Mouse (Mus musculus) intestine, embryonic 15.5 days (tissue): Measurements from ENCODE around the gene Plb1. TPM values are rescaled to one million over a fixed set of nuclear protein-coding genes. Genes with fewer than 3 reads are reported as not detected.
A peak's percentile ranks its signal among the peaks of the same experiment; 100 is the strongest.

Source experiments
- ATAC-seq: fragments of 200-750 bp; cut with Nextera tagmentation; 2 replicates; pipeline ENCODE4 v1.8.0; 2017; ENCODE audit warnings: moderate TSS enrichment, moderate library complexity
- H3K27ac ChIP-seq: fragments of 300-500 bp; sonication (generic); 2 replicates; pipeline ENCODE4 v1.5.1; 2015; ENCODE audit warnings: mild to moderate bottlenecking, inconsistent platforms
- H3K27me3 ChIP-seq: fragments of 300-500 bp; sonication (generic); replicated peaks from 2 replicates; pipeline ENCODE4 v1.6.1; 2015; ENCODE audit warnings: inconsistent platforms
- H3K36me3 ChIP-seq: fragments of 300-500 bp; sonication (generic); 2 replicates; pipeline ENCODE4 v1.6.1; 2015; ENCODE audit warnings: inconsistent platforms
- H3K4me1 ChIP-seq: fragments of 300-500 bp; sonication (generic); replicated peaks from 2 replicates; pipeline ENCODE4 v1.6.1; 2015; ENCODE audit warnings: inconsistent platforms
- H3K4me2 ChIP-seq: fragments of 300-500 bp; sonication (generic); replicated peaks from 2 replicates; pipeline ENCODE4 v1.6.1; 2015; ENCODE audit warnings: mild to moderate bottlenecking, inconsistent platforms
- H3K4me3 ChIP-seq: fragments of 300-500 bp; sonication (generic); replicated peaks from 2 replicates; pipeline ENCODE4 v1.5.1; 2015; ENCODE audit warnings: inconsistent platforms
- H3K9ac ChIP-seq: fragments of 300-500 bp; sonication (generic); 2 replicates; pipeline ENCODE4 v1.6.1; 2015; ENCODE audit warnings: inconsistent platforms
- H3K9me3 ChIP-seq: fragments of 300-500 bp; sonication (generic); 2 replicates; pipeline ENCODE4 v1.6.1; 2016; ENCODE audit warnings: inconsistent platforms
- WGBS: fragments of 180-500 bp; shearing (Covaris S2); methylation state at CpG from one replicate; pipeline ENCODE4 v1.1.7; 2015; 5-methylcytosine and 5-hydroxymethylcytosine counted together
- polyA plus RNA-seq: library from polyadenylated mRNA; unstranded; fragments of >200 nt; fragmentation: Nextera tagmentation; extraction: Ambion mirVana; gene quantifications from 2 replicates; pipeline ENCODE4 v1.2.1, GENCODE M21; 2015

The Plb1 gene
- 0.98 and 1.3 TPM in 2 replicates for polyA plus RNA-seq

DNA sequence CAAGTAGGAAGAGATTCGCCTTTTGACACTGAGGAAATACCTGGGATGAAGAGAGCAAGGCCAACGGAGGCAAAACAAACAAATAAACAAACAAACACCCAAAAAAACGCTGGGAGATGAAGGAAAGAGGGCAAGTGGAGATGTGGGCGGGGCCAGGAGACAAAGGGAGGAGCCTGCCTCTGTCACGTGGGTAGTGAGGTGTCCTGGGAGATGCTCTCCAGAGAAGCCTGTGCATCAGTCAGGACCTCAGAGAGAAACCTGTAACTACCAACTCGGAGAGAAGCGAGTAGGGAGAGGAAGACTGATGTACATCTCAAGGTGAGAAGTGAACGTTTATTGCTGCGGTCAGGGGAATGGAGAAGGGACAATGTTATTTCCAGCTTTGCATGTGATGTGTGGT, at the start of gene Plb1:
Plb1 (plus strand) TSS at position 235 of the 400 bp plus-strand sequence.
- no peak for ATAC-seq
- Histone ChIP-seq H3K36me3 (no peaks in the 10 kb centered on the region), H3K9me3 (no peaks in the 10 kb centered on the region), H3K4me1 (no peaks in the 10 kb centered on the region), H3K4me2 (no peak within 1 kb of the TSS), H3K9ac (no peak within 1 kb of the TSS), H3K27me3 (no peaks in the 10 kb centered on the region), H3K27ac (no peak within 1 kb of the TSS), H3K4me3 (no peak within 1 kb of the TSS)
- WGBS, result 78% methylated on average over 9 of the region's 9 CpGs

DNA sequence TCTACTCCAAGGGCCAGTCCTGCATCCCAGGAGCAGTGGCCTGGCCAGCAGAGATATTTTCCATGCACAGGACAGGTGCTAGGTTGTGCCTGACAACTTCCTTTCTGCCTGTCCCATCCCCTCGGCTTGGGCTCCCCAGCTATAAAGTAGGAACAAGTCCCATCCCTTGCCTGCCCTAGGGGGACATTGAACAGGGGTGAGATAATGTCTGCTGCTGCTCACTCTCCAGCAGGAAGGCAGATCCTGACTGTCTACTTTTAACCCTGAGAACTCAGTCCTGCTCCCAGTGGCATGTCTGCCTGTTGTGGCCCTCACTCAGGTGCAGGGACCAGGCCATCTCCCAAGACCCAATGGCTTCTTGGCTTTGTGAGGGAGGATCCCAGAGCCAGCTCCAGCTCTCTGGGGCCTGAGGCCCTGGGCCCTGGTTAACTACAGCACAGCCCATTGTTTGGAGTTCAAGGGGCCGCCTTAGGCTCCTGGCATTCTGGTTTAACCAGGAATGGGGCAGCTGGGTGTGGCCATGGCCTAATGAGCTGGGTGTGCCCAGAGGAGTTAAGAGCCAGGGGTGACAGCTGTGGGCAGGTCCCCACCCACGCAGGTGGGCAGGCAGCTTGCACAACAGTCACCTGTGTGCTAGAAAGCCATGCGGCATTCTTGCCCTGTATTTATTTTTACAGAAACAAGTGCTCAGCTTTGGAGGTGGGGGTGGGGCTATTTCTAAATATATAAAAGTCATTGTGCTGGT, 49.5 kb upstream of the Plb1 start:
- H3K27ac ChIP-seq, result peak overlapping the region; percentile 48; the same call in 1 of the 2 replicates
- peak; percentile 95 for ATAC-seq

DNA sequence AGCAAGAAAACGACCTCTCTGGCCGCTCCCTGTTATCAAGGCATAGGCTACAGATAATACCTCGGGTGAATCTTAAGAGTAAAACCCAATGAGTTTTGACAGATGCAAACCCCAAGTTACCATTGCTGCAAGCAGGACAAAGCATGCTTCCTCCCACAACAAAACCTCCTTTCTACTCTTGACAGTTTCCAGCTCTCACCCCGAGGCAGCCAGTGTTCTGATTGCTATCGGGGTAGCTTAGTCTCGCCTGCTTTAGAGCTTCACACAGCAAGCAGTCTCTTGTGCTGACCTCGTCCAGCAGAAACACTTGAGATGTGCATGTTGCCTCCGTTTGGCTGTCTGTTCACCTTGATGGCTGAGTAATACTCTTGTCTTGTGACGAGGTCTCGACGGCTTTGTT, 44.8 kb upstream of the Plb1 start:
- Histone ChIP-seq H3K27ac (no peak overlapping the region), H3K27me3 (no peaks in the 10 kb centered on the region), H3K4me1 (0 out of 2 replicates have a peak, but pooled peaks cover 8% of the 10 kb centered on the region), H3K36me3 (no peaks in the 10 kb centered on the region), H3K4me3 (no peak overlapping the region), H3K9me3 (no peaks in the 10 kb centered on the region), H3K9ac (no peak overlapping the region), H3K4me2 (no peak overlapping the region)
- ATAC-seq, result no peak
- WGBS, result 43% methylated on average over 11 of the region's 11 CpGs

More for the DNA sequence above, 49.5 kb upstream of the Plb1 start:
- WGBS, result 38% methylated on average over 4 of the region's 4 CpGs
- Histone ChIP-seq H3K27me3 (no peaks in the 10 kb centered on the region), H3K4me2 (no peak overlapping the region), H3K4me1 (0 out of 2 replicates have a peak, but pooled peaks cover 6% of the 10 kb centered on the region), H3K9me3 (no peaks in the 10 kb centered on the region), H3K9ac (no peak overlapping the region), H3K4me3 (no peak overlapping the region), H3K36me3 (no peaks in the 10 kb centered on the region)

DNA sequence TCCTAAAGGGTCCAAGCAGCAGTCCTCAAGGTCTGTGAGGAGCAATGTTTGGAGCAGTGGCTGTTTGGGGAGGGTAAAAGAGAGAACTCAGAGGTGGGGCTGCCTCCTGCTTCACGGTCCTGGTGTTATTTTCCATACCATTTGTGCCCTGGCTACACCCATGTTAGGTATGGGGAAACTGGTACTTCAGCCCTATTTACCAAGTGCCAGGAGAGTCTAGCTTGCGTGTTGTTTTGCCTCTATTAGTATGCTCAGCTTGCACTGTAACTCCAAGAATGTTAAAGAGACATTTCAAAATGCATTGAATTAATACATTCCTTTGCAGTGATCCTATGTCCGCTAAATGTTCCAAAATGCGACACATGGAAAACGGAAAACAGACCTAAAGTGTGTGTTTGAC, 41.2 kb upstream of the Plb1 start:
- Histone ChIP-seq H3K27me3 (no peaks in the 10 kb centered on the region), H3K4me3 (no peak overlapping the region), H3K4me2 (no peak overlapping the region), H3K36me3 (no peaks in the 10 kb centered on the region), H3K9ac (no peak overlapping the region), H3K4me1 (0 out of 2 replicates have a peak, but pooled peaks cover 3% of the 10 kb centered on the region), H3K9me3 (no peaks in the 10 kb centered on the region), H3K27ac (no peak overlapping the region)
- 77% methylated on average over 5 of the region's 5 CpGs for WGBS
- no peak for ATAC-seq

DNA sequence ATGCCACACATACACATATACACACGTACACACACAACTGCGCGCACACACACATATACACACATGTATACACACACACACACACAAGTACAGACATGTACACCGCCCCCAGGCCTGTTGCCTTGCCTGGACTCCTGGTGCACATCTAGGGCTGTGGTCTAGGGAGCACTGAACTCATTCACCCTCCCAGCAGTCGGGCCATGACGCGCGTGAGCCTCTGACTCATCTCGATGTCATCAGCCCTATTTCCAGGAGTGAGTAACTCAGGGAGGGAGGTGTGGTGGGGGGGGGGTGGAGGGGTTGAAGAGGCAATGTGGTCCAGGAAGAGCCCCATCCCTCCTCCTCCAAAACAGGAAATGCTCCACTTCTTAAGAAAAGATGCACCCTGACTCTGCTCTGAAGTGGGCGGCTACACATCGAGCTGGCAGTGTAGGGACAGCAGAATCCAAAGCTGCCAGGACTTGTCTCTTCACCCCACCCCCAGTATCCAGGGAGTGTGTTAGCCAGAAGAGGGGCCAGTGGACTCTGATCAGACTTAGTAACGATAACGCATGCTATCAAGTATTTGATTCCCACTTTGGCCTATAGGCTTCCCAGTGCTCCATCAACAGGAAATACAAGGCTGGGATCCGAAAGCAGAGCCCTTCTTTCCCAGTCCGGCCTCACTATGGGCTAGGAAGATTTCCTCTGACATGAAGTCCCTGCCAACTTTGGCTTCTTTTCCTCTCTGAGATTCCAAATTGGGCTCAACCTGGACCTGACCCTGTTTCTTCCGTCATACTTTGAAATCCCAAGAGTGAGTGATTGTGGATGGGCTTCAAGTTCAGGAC, 40.3 kb upstream of the Plb1 start:
- H3K36me3 ChIP-seq, result no peaks in the 10 kb centered on the region
- peak; percentile 65 for ATAC-seq
- 69% methylated on average over 16 of the region's 16 CpGs for WGBS
- no peak overlapping the region for H3K4me3 ChIP-seq
- no peaks in the 10 kb centered on the region for H3K27me3 ChIP-seq
- H3K4me1 ChIP-seq, result 0 out of 2 replicates have a peak, but pooled peaks cover 3% of the 10 kb centered on the region
- H3K9ac ChIP-seq, result no peak overlapping the region
- H3K9me3 ChIP-seq, result no peaks in the 10 kb centered on the region
- no peak overlapping the region for H3K27ac ChIP-seq
- no peak overlapping the region for H3K4me2 ChIP-seq

DNA sequence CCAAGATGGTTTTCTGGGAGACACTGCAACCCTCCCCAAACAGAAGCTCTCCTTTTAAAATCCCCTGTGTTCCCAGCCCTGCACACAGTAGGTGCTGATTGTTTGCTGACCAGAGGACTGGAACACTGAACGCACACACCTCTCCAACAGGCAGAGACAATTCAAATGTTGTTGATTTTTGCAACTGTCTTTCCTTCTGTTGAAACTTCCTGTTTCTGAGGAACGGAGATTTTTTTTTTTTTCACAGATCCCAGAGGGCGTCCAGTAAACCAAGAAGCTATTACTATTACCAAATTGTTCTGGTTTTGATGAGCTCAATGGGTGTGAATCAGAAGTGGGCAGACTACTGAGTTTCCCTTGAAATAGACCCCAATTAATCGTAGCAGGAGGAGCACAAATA, 38.3 kb upstream of the Plb1 start:
- no peaks in the 10 kb centered on the region for H3K9me3 ChIP-seq
- WGBS, result 72% methylated on average over 4 of the region's 4 CpGs
- H3K27ac ChIP-seq, result no peak overlapping the region
- H3K4me1 ChIP-seq, result 0 out of 2 replicates have a peak, but pooled peaks cover 3% of the 10 kb centered on the region
- ATAC-seq, result no peak
- no peak overlapping the region for H3K4me3 ChIP-seq
- H3K4me2 ChIP-seq, result no peak overlapping the region
- no peak overlapping the region for H3K9ac ChIP-seq
- no peaks in the 10 kb centered on the region for H3K27me3 ChIP-seq
- no peaks in the 10 kb centered on the region for H3K36me3 ChIP-seq

DNA sequence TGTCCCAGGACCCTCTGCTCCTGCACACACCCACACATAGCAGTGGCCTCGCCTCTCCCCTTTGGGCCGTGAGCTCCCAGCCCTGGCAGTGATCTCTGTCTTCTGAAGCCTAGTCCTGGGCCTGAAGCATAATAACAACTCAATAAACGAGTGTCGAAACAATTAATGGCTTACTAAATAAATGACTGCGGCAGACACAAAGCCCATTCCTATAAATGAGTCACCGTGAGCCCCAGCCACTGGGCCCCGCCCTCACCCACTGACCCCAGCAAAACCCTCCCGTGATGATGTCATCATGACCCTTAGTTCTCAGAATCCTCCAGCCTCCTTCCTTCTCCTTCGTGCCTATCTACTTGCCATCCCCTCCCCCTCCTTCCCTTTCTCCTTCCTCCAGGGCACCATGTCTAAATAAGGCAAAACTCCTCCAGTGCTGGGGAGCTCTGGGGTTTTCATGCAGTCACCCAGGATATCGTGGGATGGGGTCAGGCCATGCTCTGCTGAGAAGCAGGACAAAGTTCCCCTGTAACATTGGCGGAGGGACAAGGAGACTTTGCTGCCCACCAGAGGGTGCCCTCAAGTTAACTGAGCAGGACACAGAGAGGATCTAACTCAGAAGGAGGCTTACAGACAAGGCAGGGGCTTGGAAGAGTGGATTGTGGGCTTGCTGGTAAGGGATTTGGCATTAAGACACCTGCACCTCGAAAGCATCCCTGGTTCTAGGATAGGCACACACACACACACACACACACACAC, 36.5 kb upstream of the Plb1 start:
- no peak overlapping the region for H3K4me2 ChIP-seq
- peak; percentile 64 for ATAC-seq
- no peak overlapping the region for H3K9ac ChIP-seq
- WGBS, result 41% methylated on average over 12 of the region's 12 CpGs
- no peak overlapping the region for H3K27ac ChIP-seq
- no peaks in the 10 kb centered on the region for H3K36me3 ChIP-seq
- H3K9me3 ChIP-seq, result no peaks in the 10 kb centered on the region
- H3K27me3 ChIP-seq, result no peaks in the 10 kb centered on the region
- H3K4me3 ChIP-seq, result no peak overlapping the region
- 0 out of 2 replicates have a peak, but pooled peaks cover 3% of the 10 kb centered on the region for H3K4me1 ChIP-seq

DNA sequence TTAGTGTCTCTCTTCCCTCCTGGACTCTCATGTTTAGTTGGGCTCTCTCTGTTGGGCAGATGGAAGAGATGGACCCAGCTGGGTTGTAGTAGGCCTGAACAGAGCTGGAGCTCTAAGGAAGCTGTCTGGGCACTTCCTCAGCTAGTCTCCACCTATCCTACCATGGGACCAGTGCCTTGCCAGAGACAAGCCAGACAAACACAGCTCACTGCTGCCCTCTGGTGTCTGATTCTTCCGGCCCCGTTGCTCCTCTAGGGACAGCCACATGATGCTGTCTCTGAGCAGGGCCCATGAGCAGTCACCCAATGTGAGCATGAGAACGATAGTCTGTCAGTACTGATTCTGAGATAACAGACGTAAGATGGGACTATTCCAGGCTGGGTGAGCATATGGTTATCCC, 34.8 kb upstream of the Plb1 start:
- 16% methylated on average over 4 of the region's 4 CpGs for WGBS
- Histone ChIP-seq H3K9ac (no peak overlapping the region), H3K9me3 (no peaks in the 10 kb centered on the region), H3K27ac (no peak overlapping the region), H3K4me3 (no peak overlapping the region), H3K4me1 (no peaks in the 10 kb centered on the region), H3K27me3 (no peaks in the 10 kb centered on the region), H3K36me3 (no peaks in the 10 kb centered on the region), H3K4me2 (no peak overlapping the region)
- ATAC-seq, result peak; percentile 79

DNA sequence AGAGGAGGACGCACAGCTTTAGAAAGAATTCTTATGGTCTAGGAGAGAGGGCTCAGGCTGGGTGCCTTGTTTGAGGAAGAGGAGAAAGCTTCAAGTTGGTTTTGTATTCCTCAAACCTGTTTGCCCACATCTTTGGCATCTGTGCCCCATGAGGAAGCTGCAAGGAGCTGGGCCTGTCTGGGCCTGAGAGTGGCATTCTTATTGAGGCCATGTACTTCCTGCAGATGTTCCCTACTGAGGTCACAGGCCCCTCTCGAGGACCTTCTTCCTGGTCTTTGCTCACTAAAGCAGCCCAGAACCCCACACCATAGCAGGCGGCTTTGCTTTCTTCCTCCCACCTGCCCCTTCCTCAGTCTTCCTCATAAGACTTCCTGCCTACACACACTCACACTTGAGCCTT, 33.4 kb upstream of the Plb1 start:
- H3K27me3 ChIP-seq, result no peaks in the 10 kb centered on the region
- no peak overlapping the region for H3K4me2 ChIP-seq
- 65% methylated on average over 3 of the region's 3 CpGs for WGBS
- H3K9ac ChIP-seq, result no peak overlapping the region
- H3K27ac ChIP-seq, result no peak overlapping the region
- no peaks in the 10 kb centered on the region for H3K36me3 ChIP-seq
- no peaks in the 10 kb centered on the region for H3K4me1 ChIP-seq
- H3K9me3 ChIP-seq, result no peaks in the 10 kb centered on the region
- H3K4me3 ChIP-seq, result no peak overlapping the region
- ATAC-seq, result no peak

DNA sequence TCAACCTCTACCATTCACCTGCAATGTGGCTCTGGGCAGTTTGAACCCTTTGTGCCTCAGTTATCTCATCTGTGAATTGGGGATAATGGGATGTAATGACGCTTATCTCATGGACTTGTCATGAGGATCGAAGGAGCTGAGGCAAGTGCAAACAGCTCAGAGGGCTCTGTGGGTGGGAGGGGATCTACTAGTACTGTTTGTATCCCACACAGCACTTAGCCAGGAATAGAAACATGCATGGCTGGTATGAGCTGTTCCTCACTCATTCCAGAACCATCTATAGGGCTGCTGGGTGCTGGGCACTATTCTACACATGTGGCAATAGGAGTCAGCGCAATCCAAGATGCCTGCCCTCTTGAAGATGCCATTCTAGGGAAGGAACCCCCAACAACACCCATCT, 32.9 kb upstream of the Plb1 start:
- Histone ChIP-seq H3K27ac (no peak overlapping the region), H3K27me3 (no peaks in the 10 kb centered on the region), H3K4me3 (no peak overlapping the region), H3K4me1 (no peaks in the 10 kb centered on the region), H3K4me2 (no peak overlapping the region), H3K9me3 (no peaks in the 10 kb centered on the region), H3K9ac (no peak overlapping the region), H3K36me3 (no peaks in the 10 kb centered on the region)
- 81% methylated on average over 3 of the region's 3 CpGs for WGBS
- no peak for ATAC-seq

DNA sequence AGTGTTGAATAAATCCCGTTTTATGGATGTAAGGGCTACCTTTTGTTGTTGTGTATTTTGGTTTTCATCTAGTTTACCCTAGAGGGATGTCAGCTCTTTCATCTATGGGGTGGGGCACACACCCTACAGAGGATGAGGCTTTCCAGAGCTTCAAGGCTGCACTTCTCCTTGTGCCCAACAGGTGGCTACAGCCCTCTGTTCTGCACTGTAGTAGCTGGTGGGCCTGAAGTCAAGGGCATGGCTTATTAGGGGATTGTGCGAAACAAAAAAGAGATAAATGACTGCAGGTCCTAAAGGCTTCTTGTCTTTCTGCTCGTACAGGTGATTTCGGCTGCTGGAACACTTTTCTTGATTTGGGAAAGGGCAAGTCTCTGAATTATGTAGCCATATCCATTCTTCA, 27.9 kb upstream of the Plb1 start:
- Histone ChIP-seq H3K36me3 (no peaks in the 10 kb centered on the region), H3K9me3 (no peaks in the 10 kb centered on the region), H3K4me1 (no peaks in the 10 kb centered on the region), H3K27ac (no peak overlapping the region), H3K4me2 (no peak overlapping the region), H3K9ac (no peak overlapping the region), H3K27me3 (no peaks in the 10 kb centered on the region), H3K4me3 (no peak overlapping the region)
- WGBS, result 78% methylated on average over 4 of the region's 4 CpGs
- no peak for ATAC-seq

DNA sequence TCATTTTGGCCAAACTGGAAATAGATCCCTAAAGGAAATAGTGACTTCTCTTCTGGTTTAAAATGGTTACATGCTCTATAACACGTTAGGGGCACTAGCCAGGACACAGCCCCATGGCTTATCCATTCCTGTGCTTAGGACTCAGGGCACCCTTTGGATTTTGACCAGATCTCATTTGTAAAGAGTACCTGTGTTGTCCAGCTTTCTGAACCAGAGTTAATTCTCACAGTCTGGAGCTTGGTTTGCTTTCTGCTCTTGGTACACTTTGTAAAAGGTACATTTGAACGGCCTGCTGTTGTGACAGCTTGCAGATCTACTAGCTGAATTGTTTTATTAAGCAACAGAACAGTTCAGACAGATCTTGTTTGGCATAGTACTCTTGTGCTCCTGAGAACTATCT, 25.8 kb upstream of the Plb1 start:
- H3K27me3 ChIP-seq, result no peaks in the 10 kb centered on the region
- no peak for ATAC-seq
- H3K9me3 ChIP-seq, result no peaks in the 10 kb centered on the region
- H3K4me1 ChIP-seq, result no peaks in the 10 kb centered on the region
- no peak overlapping the region for H3K4me2 ChIP-seq
- 49% methylated on average over 2 of the region's 2 CpGs for WGBS
- H3K27ac ChIP-seq, result no peak overlapping the region
- H3K36me3 ChIP-seq, result no peaks in the 10 kb centered on the region
- H3K4me3 ChIP-seq, result no peak overlapping the region
- H3K9ac ChIP-seq, result no peak overlapping the region
